Comparison of ENCODE assay signal across 8 mouse cellular contexts in genomic region chr14:61327618-61328450, GRCm38 (mm10). TPM values are rescaled to one million over a fixed set of nuclear protein-coding genes. Genes with fewer than 3 reads are reported as not detected.
A peak's percentile ranks its signal among the peaks of the same experiment; 100 is the strongest.
DNase-seq lines count a peak whose midpoint lies in the region; ATAC-seq and TF ChIP-seq lines count a peak whose summit lies in the region.

No protein-coding gene starts in this region.

- H3K27me3 ChIP-seq in heart, embryonic 12.5 days (replicated peaks): no peaks in the 10 kb centered on the region
- no peaks in the 10 kb centered on the region for H3K27me3 ChIP-seq in kidney, embryonic 14.5 days (ENCODE audit: control insufficient read depth, insufficient read depth, low read length)
- no peaks in the 10 kb centered on the region for H3K27me3 ChIP-seq in limb, embryonic 12.5 days
- H3K27me3 ChIP-seq in midbrain, embryonic 12.5 days: peaks cover 5% of the 10 kb centered on the region; the same call in 1 of the 2 replicates
- H3K27me3 ChIP-seq in small intestine, adult 2 months (ENCODE audit: control insufficient read depth, insufficient read depth, low read length): no peaks in the 10 kb centered on the region

- no peak for TF ChIP-seq CTCF in embryonic fibroblast, embryonic 13.5 days (IDR thresholded peaks at IDR 0.05; ENCODE audit: borderline replicate concordance, insufficient read depth, low read length)
- TF ChIP-seq CTCF in small intestine, adult 2 months (IDR thresholded peaks at IDR 0.05; ENCODE audit: extremely low read depth, insufficient read length, insufficient replicate concordance, low read depth, low read length): no peak

- H3K27ac ChIP-seq in embryonic fibroblast, embryonic 13.5 days (ENCODE audit: insufficient read depth, low read length): no peak overlapping the region
- H3K27ac ChIP-seq in heart, embryonic 12.5 days (ENCODE audit: poor library complexity, severe bottlenecking): no peak overlapping the region
- no peak overlapping the region for H3K27ac ChIP-seq in kidney, embryonic 14.5 days (ENCODE audit: low read depth, low read length)
- H3K27ac ChIP-seq in limb, embryonic 12.5 days: no peak overlapping the region
- H3K27ac ChIP-seq in midbrain, embryonic 12.5 days (replicated peaks): peak overlapping the region; percentile 60
- H3K27ac ChIP-seq in small intestine, adult 2 months (ENCODE audit: insufficient read depth, low read depth, low read length): no peak overlapping the region

- no peak overlapping the region for H3K4me3 ChIP-seq in embryonic fibroblast, embryonic 13.5 days (ENCODE audit: insufficient read depth, low read length)
- peak overlapping the region; percentile 17 for H3K4me3 ChIP-seq in heart, embryonic 12.5 days
- peak overlapping the region; percentile 18; the same call in 1 of the 2 replicates for H3K4me3 ChIP-seq in kidney, embryonic 14.5 days (ENCODE audit: low read length)
- H3K4me3 ChIP-seq in limb, embryonic 12.5 days (replicated peaks): peak overlapping the region; percentile 13
- H3K4me3 ChIP-seq in midbrain, embryonic 12.5 days: peak overlapping the region; percentile 27
- H3K4me3 ChIP-seq in small intestine, adult 2 months (ENCODE audit: low read depth, low read length): peak overlapping the region; percentile 26

- H3K4me2 ChIP-seq in heart, embryonic 12.5 days: peak overlapping the region; percentile 59
- peak overlapping the region; percentile 36 for H3K4me2 ChIP-seq in kidney, embryonic 14.5 days (replicated peaks; ENCODE audit: low read depth, low read length)
- peak overlapping the region; percentile 50 for H3K4me2 ChIP-seq in limb, embryonic 12.5 days
- H3K4me2 ChIP-seq in midbrain, embryonic 12.5 days (replicated peaks): peak overlapping the region; percentile 46

- no peak overlapping the region for H3K9ac ChIP-seq in heart, embryonic 12.5 days
- H3K9ac ChIP-seq in kidney, embryonic 14.5 days (ENCODE audit: low read depth, low read length): no peak overlapping the region; the same call in 1 of the 2 replicates
- H3K9ac ChIP-seq in limb, embryonic 12.5 days (replicated peaks): 0 out of 2 replicates have a peak overlapping the region, but pooled peaks have one; percentile 23
- peak overlapping the region; percentile 39 for H3K9ac ChIP-seq in midbrain, embryonic 12.5 days (replicated peaks)

- TF ChIP-seq POLR2A in embryonic fibroblast, embryonic 13.5 days (IDR thresholded peaks at IDR 0.05; ENCODE audit: low read depth, low read length): peak; percentile 14; the same call in 1 of the 2 replicates
- TF ChIP-seq POLR2A in small intestine, adult 2 months (IDR thresholded peaks at IDR 0.05; ENCODE audit: low read depth, low read length): no peak

- ATAC-seq in heart, embryonic 12.5 days (ENCODE audit: insufficient number of reproducible peaks, low FRiP score): peak; percentile 61
- ATAC-seq in kidney, embryonic 14.5 days (ENCODE audit: low FRiP score, low TSS enrichment): peak; percentile 71; the same call in 1 of the 2 replicates
- ATAC-seq in limb, embryonic 12.5 days (ENCODE audit: insufficient number of reproducible peaks, insufficient read depth, low FRiP score, low TSS enrichment, low read depth): peak; percentile 37; the same call in 1 of the 2 replicates
- peak; percentile 75 for ATAC-seq in midbrain, embryonic 12.5 days (ENCODE audit: low FRiP score, low read depth)
- no peak for ATAC-seq in erythroid progenitor cell, adult 5-6 weeks (replicated peaks; ENCODE audit: low FRiP score, poor library complexity, severe bottlenecking)

- DNase-seq in brain, embryonic 18.5 days (ENCODE audit: low read depth, low spot score): peak; percentile 79

- H3K36me3 ChIP-seq in heart, embryonic 12.5 days: no peaks in the 10 kb centered on the region
- no peaks in the 10 kb centered on the region for H3K36me3 ChIP-seq in kidney, embryonic 14.5 days (ENCODE audit: control insufficient read depth, insufficient read depth, low read length)
- no peaks in the 10 kb centered on the region for H3K36me3 ChIP-seq in limb, embryonic 12.5 days
- H3K36me3 ChIP-seq in midbrain, embryonic 12.5 days: no peaks in the 10 kb centered on the region
- no peaks in the 10 kb centered on the region for H3K36me3 ChIP-seq in small intestine, adult 2 months (ENCODE audit: control insufficient read depth, insufficient read depth, low read length)

- H3K4me1 ChIP-seq in embryonic fibroblast, embryonic 13.5 days (ENCODE audit: control insufficient read depth, insufficient read depth, low read length): no peaks in the 10 kb centered on the region
- peaks cover 10% of the 10 kb centered on the region for H3K4me1 ChIP-seq in heart, embryonic 12.5 days (replicated peaks)
- no peaks in the 10 kb centered on the region for H3K4me1 ChIP-seq in kidney, embryonic 14.5 days (ENCODE audit: control insufficient read depth, insufficient read depth, low read length)
- H3K4me1 ChIP-seq in limb, embryonic 12.5 days (replicated peaks): peaks cover 11% of the 10 kb centered on the region
- H3K4me1 ChIP-seq in midbrain, embryonic 12.5 days: peaks cover 21% of the 10 kb centered on the region
- H3K4me1 ChIP-seq in small intestine, adult 2 months (ENCODE audit: control insufficient read depth, insufficient read depth, insufficient read length, low read length): peaks cover 4% of the 10 kb centered on the region

- H3K9me3 ChIP-seq in heart, embryonic 12.5 days (replicated peaks): peaks cover 5% of the 10 kb centered on the region; the same call in 1 of the 2 replicates
- 0 out of 2 replicates have a peak, but pooled peaks cover 4% of the 10 kb centered on the region for H3K9me3 ChIP-seq in kidney, embryonic 14.5 days (ENCODE audit: control insufficient read depth, low read length)
- no peaks in the 10 kb centered on the region for H3K9me3 ChIP-seq in limb, embryonic 12.5 days
- H3K9me3 ChIP-seq in midbrain, embryonic 12.5 days: 0 out of 2 replicates have a peak, but pooled peaks cover 4% of the 10 kb centered on the region

- WGBS in heart, embryonic 12.5 days: 31% methylated on average over 19 of the region's 19 CpGs
- 19% methylated on average over 19 of the region's 19 CpGs for WGBS in kidney, embryonic 14.5 days
- 25% methylated on average over 19 of the region's 19 CpGs for WGBS in limb, embryonic 12.5 days
- WGBS in midbrain, embryonic 12.5 days: 36% methylated on average over 19 of the region's 19 CpGs
- 53% methylated on average over 19 of the region's 19 CpGs for WGBS in small intestine, adult 2 months

RNA-seq across cellular contexts. Expression of gene Arl11, which starts 18.3 kb away (rescaled TPM):
- 0.49 TPM in 1 of 2 replicates, not detected in the other for polyA plus RNA-seq in embryonic fibroblast, embryonic 13.5 days (2011; ENCODE audit: insufficient read length, low read depth, missing spikeins)
- 0.37 and 0.89 TPM in 2 replicates for polyA plus RNA-seq in heart, embryonic 12.5 days (2016; fragmentation: Nextera tagmentation; extraction: Ambion mirVana)
- polyA plus RNA-seq in kidney, embryonic 14.5 days (2014; fragmentation: Nextera tagmentation; extraction: Ambion mirVana): 0.85 and 1.1 TPM in 2 replicates
- polyA plus RNA-seq in limb, embryonic 12.5 days (2016; fragmentation: Nextera tagmentation; extraction: Ambion mirVana): 0.41 and 0.47 TPM in 2 replicates
- 0.19 and 0.35 TPM in 2 replicates for polyA plus RNA-seq in midbrain, embryonic 12.5 days (2016; fragmentation: Nextera tagmentation; extraction: Ambion mirVana)
- 1.4 and 2.4 TPM in 2 replicates for polyA plus RNA-seq in small intestine, adult 2 months (2012; rRNA removed)
- 4.0 and 4.2 TPM in 2 replicates for total RNA-seq in erythroid progenitor cell, adult 5-6 weeks (2015; ENCODE audit: low replicate concordance)
- total RNA-seq in erythroid progenitor cell, adult 5-6 weeks (2017; ENCODE audit: low replicate concordance): 1.3 and 4.1 TPM in 2 replicates

RNA-seq across cellular contexts. Expression of gene Ebpl, which starts 32.4 kb away (rescaled TPM):
- polyA plus RNA-seq in embryonic fibroblast, embryonic 13.5 days (2011; ENCODE audit: insufficient read length, low read depth, missing spikeins): 6.4 and 7.3 TPM in 2 replicates
- 6.1 TPM in 2 replicates for polyA plus RNA-seq in heart, embryonic 12.5 days (2016; fragmentation: Nextera tagmentation; extraction: Ambion mirVana)
- 10.3 and 13.0 TPM in 2 replicates for polyA plus RNA-seq in kidney, embryonic 14.5 days (2014; fragmentation: Nextera tagmentation; extraction: Ambion mirVana)
- polyA plus RNA-seq in limb, embryonic 12.5 days (2016; fragmentation: Nextera tagmentation; extraction: Ambion mirVana): 11.5 and 13.8 TPM in 2 replicates
- 10.9 and 11.2 TPM in 2 replicates for polyA plus RNA-seq in midbrain, embryonic 12.5 days (2016; fragmentation: Nextera tagmentation; extraction: Ambion mirVana)
- polyA plus RNA-seq in small intestine, adult 2 months (2012; rRNA removed): 0.96 and 2.1 TPM in 2 replicates
- total RNA-seq in erythroid progenitor cell, adult 5-6 weeks (2015; ENCODE audit: low replicate concordance): 2.9 TPM in 1 of 2 replicates, not detected in the other
- 0.26 and 0.30 TPM in 2 replicates for total RNA-seq in erythroid progenitor cell, adult 5-6 weeks (2017; ENCODE audit: low replicate concordance)

Comparison
In these comparisons a context has a peak if more than half of its experiments do, and no peak if none do; other contexts are left out.
1. H3K9ac ChIP-seq: peak in limb, embryonic 12.5 days (single experiment) and midbrain, embryonic 12.5 days (single experiment); none in heart, embryonic 12.5 days (single experiment) and kidney, embryonic 14.5 days (single experiment).
2. Peak in every context shown above with its lines, with median percentiles within 50 percentile points of each other: H3K4me2 ChIP-seq.